Mouse (Mus musculus): ENCODE measurements around the gene Ddx19a. TPM values are rescaled to one million over a fixed set of nuclear protein-coding genes. Genes with fewer than 3 reads are reported as not detected.
A peak's percentile ranks its signal among the peaks of the same experiment; 100 is the strongest.

Gene Ddx19a
- polyA plus RNA-seq, 1 experiment from 2014 or later = 10.1 TPM

DNA sequence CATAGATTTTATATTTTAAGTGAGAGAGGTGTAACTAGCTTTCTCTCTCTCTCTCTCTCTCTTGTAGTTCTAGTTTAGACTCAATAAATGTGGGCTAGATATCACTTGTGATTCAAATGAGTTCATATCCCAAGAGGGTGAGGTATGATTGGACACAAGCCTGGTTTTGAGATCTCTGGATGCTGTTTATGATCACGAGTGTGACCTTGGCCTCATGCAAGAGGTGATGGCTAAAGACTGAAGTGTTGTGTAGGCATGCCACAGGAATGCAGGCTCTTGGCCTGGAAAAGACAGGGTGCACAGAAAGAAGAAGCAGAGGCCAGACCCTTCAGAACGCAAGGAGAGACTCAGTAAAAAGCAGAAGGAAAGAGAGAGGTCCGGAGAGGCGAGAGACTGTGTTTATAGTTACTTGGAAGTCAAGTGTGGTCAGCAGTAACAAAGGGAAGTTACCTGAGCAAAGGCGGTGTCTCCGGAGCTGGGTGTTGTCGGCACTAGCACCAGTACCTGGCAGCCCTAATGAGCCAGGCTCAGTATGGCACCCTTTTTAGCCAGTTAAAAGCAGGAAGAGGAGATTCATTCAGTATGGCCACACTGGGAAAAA, 53.2 kb downstream of the Ddx19a start:
- Histone ChIP-seq H3K27ac (ENCODE audit: low read depth, low read length) (no peak overlapping the region), H3K9me3 (ENCODE audit: control insufficient read depth, low read length) (no peaks in the 10 kb centered on the region), H3K4me1 (ENCODE audit: control insufficient read depth, insufficient read depth, low read depth, low read length) (0 out of 2 replicates have a peak, but pooled peaks cover 4% of the 10 kb centered on the region), H3K4me3 (ENCODE audit: low read length) (no peak overlapping the region), H3K27me3 (replicated peaks; ENCODE audit: control insufficient read depth, insufficient read depth, low read length) (no peaks in the 10 kb centered on the region), H3K36me3 (ENCODE audit: control insufficient read depth, insufficient read depth, low read length) (no peaks in the 10 kb centered on the region), H3K4me2 (ENCODE audit: low read length) (no peak overlapping the region), H3K9ac (ENCODE audit: low read depth, low read length) (no peak overlapping the region)
- WGBS = 94% methylated on average over 7 of the region's 7 CpGs
- no peak for ATAC-seq

- H3K4me2 ChIP-seq (ENCODE audit: low read length) = no peak overlapping the region
- no peak overlapping the region for H3K4me3 ChIP-seq (ENCODE audit: low read length)
- WGBS = 47% methylated on average over 10 of the region's 10 CpGs
- H3K9me3 ChIP-seq (ENCODE audit: control insufficient read depth, low read length) = no peaks in the 10 kb centered on the region
- no peak overlapping the region for H3K27ac ChIP-seq (ENCODE audit: low read depth, low read length)
- H3K9ac ChIP-seq (ENCODE audit: low read depth, low read length) = no peak overlapping the region
- H3K27me3 ChIP-seq (replicated peaks; ENCODE audit: control insufficient read depth, insufficient read depth, low read length) = no peaks in the 10 kb centered on the region
- peak; percentile 63 for ATAC-seq
- H3K36me3 ChIP-seq (ENCODE audit: control insufficient read depth, insufficient read depth, low read length) = no peaks in the 10 kb centered on the region
- H3K4me1 ChIP-seq (ENCODE audit: control insufficient read depth, insufficient read depth, low read depth, low read length) = 0 out of 2 replicates have a peak, but pooled peaks cover 4% of the 10 kb centered on the region
Observed at GRCm38 (mm10) chr8:110941453-110941948, 56.1 kb downstream of the Ddx19a start.

GRCm38 (mm10) chr8:110940682-110941452, 56.7 kb downstream of the Ddx19a start:
- Histone ChIP-seq H3K27me3 (replicated peaks; ENCODE audit: control insufficient read depth, insufficient read depth, low read length) (no peaks in the 10 kb centered on the region), H3K4me1 (ENCODE audit: control insufficient read depth, insufficient read depth, low read depth, low read length) (0 out of 2 replicates have a peak, but pooled peaks cover 4% of the 10 kb centered on the region), H3K4me3 (ENCODE audit: low read length) (no peak overlapping the region), H3K9me3 (ENCODE audit: control insufficient read depth, low read length) (no peaks in the 10 kb centered on the region), H3K9ac (ENCODE audit: low read depth, low read length) (no peak overlapping the region), H3K36me3 (ENCODE audit: control insufficient read depth, insufficient read depth, low read length) (no peaks in the 10 kb centered on the region), H3K4me2 (ENCODE audit: low read length) (no peak overlapping the region), H3K27ac (ENCODE audit: low read depth, low read length) (no peak overlapping the region)
- 86% methylated on average over 15 of the region's 15 CpGs for WGBS
- ATAC-seq = no peak

DNA sequence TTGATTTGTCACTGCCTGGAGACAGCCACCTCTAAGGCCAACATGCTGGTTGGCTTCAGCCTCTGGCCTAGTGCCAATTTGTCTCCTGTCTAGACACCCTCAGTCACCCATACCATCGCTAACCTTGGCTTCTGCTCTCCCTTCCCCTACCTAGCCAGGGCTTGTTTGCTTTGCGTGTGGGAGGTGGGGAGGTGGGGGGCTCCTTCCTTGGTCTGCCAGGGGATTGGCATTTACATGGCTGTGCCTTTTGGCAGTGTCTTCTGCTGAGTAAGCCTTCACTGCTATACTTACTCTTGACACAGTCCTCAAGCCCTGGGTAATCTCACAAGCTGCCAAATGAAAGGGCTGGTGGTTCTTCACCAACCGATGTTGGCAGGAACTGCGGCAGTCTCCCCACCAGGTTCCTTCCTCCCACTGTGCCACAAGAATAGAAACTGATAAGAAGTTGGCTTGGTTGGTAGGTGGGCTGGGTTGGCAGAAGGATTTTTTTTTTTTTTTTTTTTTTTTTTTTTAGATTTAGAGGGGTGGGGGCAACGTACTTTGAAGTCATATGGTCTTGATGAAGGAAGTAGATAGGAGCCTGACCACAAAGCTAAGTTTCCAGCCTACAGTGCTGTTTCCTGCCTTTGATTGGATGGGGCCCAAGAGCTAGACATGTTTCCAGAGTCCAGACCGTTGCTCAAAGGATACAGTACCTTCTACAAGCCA, 58.6 kb downstream of the Ddx19a start:
- 68% methylated on average over 6 of the region's 6 CpGs for WGBS
- Histone ChIP-seq H3K9ac (ENCODE audit: low read depth, low read length) (no peak overlapping the region), H3K4me1 (ENCODE audit: control insufficient read depth, insufficient read depth, low read depth, low read length) (0 out of 2 replicates have a peak, but pooled peaks cover 4% of the 10 kb centered on the region), H3K27me3 (replicated peaks; ENCODE audit: control insufficient read depth, insufficient read depth, low read length) (no peaks in the 10 kb centered on the region), H3K9me3 (ENCODE audit: control insufficient read depth, low read length) (no peaks in the 10 kb centered on the region), H3K4me2 (ENCODE audit: low read length) (no peak overlapping the region), H3K4me3 (ENCODE audit: low read length) (no peak overlapping the region), H3K36me3 (ENCODE audit: control insufficient read depth, insufficient read depth, low read length) (no peaks in the 10 kb centered on the region), H3K27ac (ENCODE audit: low read depth, low read length) (peak overlapping the region; percentile 19; the same call in 1 of the 2 replicates)
- ATAC-seq = peak; percentile 72; the same call in 1 of the 2 replicates

GRCm38 (mm10) chr8:110936217-110936616, 61.4 kb downstream of the Ddx19a start:
- Histone ChIP-seq H3K4me1 (ENCODE audit: control insufficient read depth, insufficient read depth, low read depth, low read length) (peaks cover 4% of the 10 kb centered on the region; the same call in 1 of the 2 replicates), H3K27ac (ENCODE audit: low read depth, low read length) (no peak overlapping the region), H3K36me3 (ENCODE audit: control insufficient read depth, insufficient read depth, low read length) (no peaks in the 10 kb centered on the region), H3K27me3 (replicated peaks; ENCODE audit: control insufficient read depth, insufficient read depth, low read length) (no peaks in the 10 kb centered on the region), H3K9ac (ENCODE audit: low read depth, low read length) (no peak overlapping the region), H3K9me3 (ENCODE audit: control insufficient read depth, low read length) (no peaks in the 10 kb centered on the region), H3K4me2 (ENCODE audit: low read length) (no peak overlapping the region), H3K4me3 (ENCODE audit: low read length) (no peak overlapping the region)
- 90% methylated on average over 12 of the region's 12 CpGs for WGBS
- no peak for ATAC-seq

DNA sequence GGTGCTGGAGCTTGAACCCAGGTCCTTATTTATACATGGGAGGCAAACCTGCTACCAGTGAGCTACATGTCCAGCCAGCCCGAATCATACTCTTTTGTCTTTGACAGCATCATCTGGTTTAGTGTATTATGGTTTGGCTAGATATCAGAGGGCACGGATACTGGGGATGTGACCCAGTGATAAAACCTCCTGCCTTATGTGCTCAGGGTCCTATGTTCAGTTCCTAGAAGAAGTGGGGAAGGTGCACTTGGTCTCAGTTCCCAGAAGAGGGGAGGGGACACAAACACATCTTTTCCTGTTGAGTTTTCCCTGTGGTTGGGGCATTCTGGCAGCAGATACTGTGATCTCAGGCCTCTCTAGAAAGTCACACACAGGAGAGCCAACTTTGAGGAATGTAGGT, 64.3 kb downstream of the Ddx19a start:
- no peak overlapping the region for H3K9ac ChIP-seq (ENCODE audit: low read depth, low read length)
- ATAC-seq = no peak
- H3K27me3 ChIP-seq (replicated peaks; ENCODE audit: control insufficient read depth, insufficient read depth, low read length) = no peaks in the 10 kb centered on the region
- H3K9me3 ChIP-seq (ENCODE audit: control insufficient read depth, low read length) = no peaks in the 10 kb centered on the region
- no peak overlapping the region for H3K4me3 ChIP-seq (ENCODE audit: low read length)
- 91% methylated on average over 2 of the region's 2 CpGs for WGBS
- no peak overlapping the region for H3K27ac ChIP-seq (ENCODE audit: low read depth, low read length)
- peaks cover 4% of the 10 kb centered on the region; the same call in 1 of the 2 replicates for H3K4me1 ChIP-seq (ENCODE audit: control insufficient read depth, insufficient read depth, low read depth, low read length)
- no peak overlapping the region for H3K4me2 ChIP-seq (ENCODE audit: low read length)
- no peaks in the 10 kb centered on the region for H3K36me3 ChIP-seq (ENCODE audit: control insufficient read depth, insufficient read depth, low read length)

GRCm38 (mm10) chr8:110932444-110932843, 65.2 kb downstream of the Ddx19a start:
- Histone ChIP-seq H3K36me3 (ENCODE audit: control insufficient read depth, insufficient read depth, low read length) (no peaks in the 10 kb centered on the region), H3K4me3 (ENCODE audit: low read length) (no peak overlapping the region), H3K9ac (ENCODE audit: low read depth, low read length) (no peak overlapping the region), H3K4me2 (ENCODE audit: low read length) (no peak overlapping the region), H3K9me3 (ENCODE audit: control insufficient read depth, low read length) (no peaks in the 10 kb centered on the region), H3K27ac (ENCODE audit: low read depth, low read length) (no peak overlapping the region), H3K4me1 (ENCODE audit: control insufficient read depth, insufficient read depth, low read depth, low read length) (peaks cover 4% of the 10 kb centered on the region; the same call in 1 of the 2 replicates), H3K27me3 (replicated peaks; ENCODE audit: control insufficient read depth, insufficient read depth, low read length) (no peaks in the 10 kb centered on the region)
- 82% methylated on average over 3 of the region's 3 CpGs for WGBS
- no peak for ATAC-seq

- Histone ChIP-seq H3K9ac (ENCODE audit: low read depth, low read length) (no peak overlapping the region), H3K4me1 (ENCODE audit: control insufficient read depth, insufficient read depth, low read depth, low read length) (peaks cover 4% of the 10 kb centered on the region; the same call in 1 of the 2 replicates), H3K27me3 (replicated peaks; ENCODE audit: control insufficient read depth, insufficient read depth, low read length) (no peaks in the 10 kb centered on the region), H3K4me2 (ENCODE audit: low read length) (no peak overlapping the region), H3K9me3 (ENCODE audit: control insufficient read depth, low read length) (no peaks in the 10 kb centered on the region), H3K4me3 (ENCODE audit: low read length) (no peak overlapping the region), H3K27ac (ENCODE audit: low read depth, low read length) (no peak overlapping the region), H3K36me3 (ENCODE audit: control insufficient read depth, insufficient read depth, low read length) (no peaks in the 10 kb centered on the region)
- 68% methylated on average over 12 of the region's 12 CpGs for WGBS
- no peak for ATAC-seq
Observed at GRCm38 (mm10) chr8:110931176-110931939, 66.2 kb downstream of the Ddx19a start.
